Mouse (Mus musculus) frontal cortex, adult 2 months (tissue): ENCODE results near the gene Crabp2. TPM values are rescaled to one million over a fixed set of nuclear protein-coding genes. Genes with fewer than 3 reads are reported as not detected.

ENCODE experiments used
- polyA plus RNA-seq: library from polyadenylated mRNA; depleted of rRNA; stranded (reverse); fragments of >200 nt; gene quantifications from 2 replicates; pipeline ENCODE4 v1.2.3, GENCODE M21; 2012; rRNA removed

The Crabp2 gene
- polyA plus RNA-seq, 1 experiment, result 11.0 TPM

Other genes with a start within 250 kb of the Crabp2 start
- 0.19 and 0.40 TPM in 2 replicates for gene Lrrc71, start 200.0 kb upstream of the Crabp2 start, polyA plus RNA-seq
- gene Ntrk1, start 153.5 kb upstream of the Crabp2 start, polyA plus RNA-seq, result 0.08 and 0.19 TPM in 2 replicates
- 0.38 and 0.46 TPM in 2 replicates for gene Insrr, start 151.7 kb upstream of the Crabp2 start, polyA plus RNA-seq
- 9.9 and 10.2 TPM in 2 replicates for gene Pear1, start 124.4 kb upstream of the Crabp2 start, polyA plus RNA-seq
- 0.02 and 0.06 TPM in 2 replicates for gene Sh2d2a, start 101.9 kb upstream of the Crabp2 start, polyA plus RNA-seq
- 38.8 and 40.2 TPM in 2 replicates for gene Prcc, start 63.1 kb upstream of the Crabp2 start, polyA plus RNA-seq
- 171 and 183 TPM in 2 replicates for gene Hdgf, start 42.3 kb upstream of the Crabp2 start, polyA plus RNA-seq
- 80.0 and 80.7 TPM in 2 replicates for gene Mrpl24, start 29.2 kb upstream of the Crabp2 start, polyA plus RNA-seq
- gene Isg20l2, start 18.4 kb upstream of the Crabp2 start, polyA plus RNA-seq, result 12.9 and 13.9 TPM in 2 replicates
- gene Rrnad1, start 17.9 kb upstream of the Crabp2 start, polyA plus RNA-seq, result 42.4 and 46.4 TPM in 2 replicates
- 4.3 and 4.8 TPM in 2 replicates for gene Nes, start 22.4 kb downstream of the Crabp2 start, polyA plus RNA-seq
- gene Bcan, start 51.6 kb downstream of the Crabp2 start, polyA plus RNA-seq, result 359 and 380 TPM in 2 replicates
- gene Hapln2, start 78.9 kb downstream of the Crabp2 start, polyA plus RNA-seq, result 28.5 and 39.4 TPM in 2 replicates
- 13.7 and 14.4 TPM in 2 replicates for gene Gpatch4, start 94.4 kb downstream of the Crabp2 start, polyA plus RNA-seq
- gene Naxe, start 109.8 kb downstream of the Crabp2 start, polyA plus RNA-seq, result 79.5 and 90.3 TPM in 2 replicates
- gene Ttc24, start 129.6 kb downstream of the Crabp2 start, polyA plus RNA-seq, result not detected in 2 replicates
- 0.64 and 0.74 TPM in 2 replicates for gene Iqgap3, start 133.3 kb downstream of the Crabp2 start, polyA plus RNA-seq
- 137 and 138 TPM in 2 replicates for gene Mef2d, start 193.7 kb downstream of the Crabp2 start, polyA plus RNA-seq